Mouse (Mus musculus): ENCODE measurements around the gene Dgcr6. TPM values are rescaled to one million over a fixed set of nuclear protein-coding genes. Genes with fewer than 3 reads are reported as not detected.

The Dgcr6 gene
- total RNA-seq, 2 experiments from 2014 or later, result 87.0 to 112 TPM

- no peak for DNase-seq (ENCODE audit: low spot score in 2 of 2)
Measured at GRCm38 (mm10) chr16:18068653-18069376, 16.2 kb downstream of the Dgcr6 start.

GRCm38 (mm10) chr16:18070798-18071197, 18.1 kb downstream of the Dgcr6 start:
- no peak for DNase-seq (ENCODE audit: low spot score in 2 of 2)

- DNase-seq (ENCODE audit: low spot score in 2 of 2), result no peak
Measured at GRCm38 (mm10) chr16:18072089-18072488, 19.4 kb downstream of the Dgcr6 start.

- no peak for DNase-seq (ENCODE audit: low spot score in 2 of 2)
Measured at GRCm38 (mm10) chr16:18073259-18073962, 20.8 kb downstream of the Dgcr6 start.

GRCm38 (mm10) chr16:18074611-18075010, 22.0 kb downstream of the Dgcr6 start:
- DNase-seq (ENCODE audit: low spot score in 2 of 2), result no peak

- no peak for DNase-seq (ENCODE audit: low spot score in 2 of 2)
Measured at GRCm38 (mm10) chr16:18075201-18075600, 22.5 kb downstream of the Dgcr6 start.

GRCm38 (mm10) chr16:18078314-18079015, 25.8 kb downstream of the Dgcr6 start:
- no peak for DNase-seq (ENCODE audit: low spot score in 2 of 2)

GRCm38 (mm10) chr16:18079300-18079699, 26.6 kb downstream of the Dgcr6 start:
- DNase-seq (ENCODE audit: low spot score in 2 of 2), result no peak

GRCm38 (mm10) chr16:18080171-18080570, 27.5 kb downstream of the Dgcr6 start:
- no peak for DNase-seq (ENCODE audit: low spot score in 2 of 2)

GRCm38 (mm10) chr16:18081149-18081827, 28.6 kb downstream of the Dgcr6 start:
- DNase-seq (ENCODE audit: low spot score in 2 of 2), result no peak

- no peak for DNase-seq (ENCODE audit: low spot score in 2 of 2)
Measured at GRCm38 (mm10) chr16:18082291-18082690, 29.6 kb downstream of the Dgcr6 start.

GRCm38 (mm10) chr16:18083231-18083951, 30.7 kb downstream of the Dgcr6 start:
- peak; percentile 50 to 60 for DNase-seq (ENCODE audit: low spot score in 2 of 2)

GRCm38 (mm10) chr16:18084262-18084661, 31.6 kb downstream of the Dgcr6 start:
- DNase-seq (ENCODE audit: low spot score in 2 of 2), result no peak

- DNase-seq (ENCODE audit: low spot score in 2 of 2), result no peak
Measured at GRCm38 (mm10) chr16:18087101-18087500, 34.4 kb downstream of the Dgcr6 start.

GRCm38 (mm10) chr16:18096348-18096747, 43.7 kb downstream of the Dgcr6 start:
- no peak for DNase-seq (ENCODE audit: low spot score in 2 of 2)

GRCm38 (mm10) chr16:18102816-18103215, 50.2 kb downstream of the Dgcr6 start:
- no peak for DNase-seq (ENCODE audit: low spot score in 2 of 2)

GRCm38 (mm10) chr16:18103366-18103765, 50.7 kb downstream of the Dgcr6 start:
- no peak for DNase-seq (ENCODE audit: low spot score in 2 of 2)

GRCm38 (mm10) chr16:18103808-18104207, 51.1 kb downstream of the Dgcr6 start:
- no peak for DNase-seq (ENCODE audit: low spot score in 2 of 2)

GRCm38 (mm10) chr16:18108221-18108966, 55.7 kb downstream of the Dgcr6 start:
- peak; percentile 80 to 81 for DNase-seq (ENCODE audit: low spot score in 2 of 2)

GRCm38 (mm10) chr16:18111042-18111441, 58.4 kb downstream of the Dgcr6 start:
- no peak for DNase-seq (ENCODE audit: low spot score in 2 of 2)
